Mouse (Mus musculus) common myeloid progenitor, adult 5-6 weeks (primary cell): ENCODE data around the gene Acsbg2. TPM values are rescaled to one million over a fixed set of nuclear protein-coding genes. Genes with fewer than 3 reads are reported as not detected.
A peak's percentile ranks its signal among the peaks of the same experiment; 100 is the strongest.

ENCODE experiments used
- ATAC-seq: replicated peaks from 2 replicates; pipeline ENCODE4 v1.8.0; 2016; ENCODE audit warnings: low read depth, mild to moderate bottlenecking, moderate TSS enrichment, inconsistent platforms; ENCODE audit not compliant: poor library complexity, severe bottlenecking
- total RNA-seq: library from RNA; stranded (forward); fragments of 200-1000, 187-1606 nt; gene quantifications from 2 replicates; pipeline ENCODE4 v1.2.3, GENCODE M21; 2017

Acsbg2 gene
- total RNA-seq, 1 experiment from 2014 or later: not detected

- no peak for ATAC-seq
These were observed 847 bp upstream of the Acsbg2 start, which contains the start of gene 1700061G19Rik for GRCm38 (mm10) chr17:56874936-56875651. Gene 1700061G19Rik, plus strand, starts transcription at chr17:56875477.

GRCm38 (mm10) chr17:56872512-56872911, 1.7 kb downstream of the Acsbg2 start:
- no peak for ATAC-seq

- no peak for ATAC-seq
These were observed 2.5 kb downstream of the Acsbg2 start for GRCm38 (mm10) chr17:56871767-56872166.

GRCm38 (mm10) chr17:56870287-56870953, 3.8 kb downstream of the Acsbg2 start:
- ATAC-seq: no peak

GRCm38 (mm10) chr17:56869481-56869977, 4.7 kb downstream of the Acsbg2 start:
- no peak for ATAC-seq

GRCm38 (mm10) chr17:56866071-56866470, 8.2 kb downstream of the Acsbg2 start:
- ATAC-seq: no peak

GRCm38 (mm10) chr17:56861197-56861596, 13.1 kb downstream of the Acsbg2 start:
- peak; percentile 85 for ATAC-seq

GRCm38 (mm10) chr17:56858922-56859321, 15.3 kb downstream of the Acsbg2 start:
- peak; percentile 64 for ATAC-seq

GRCm38 (mm10) chr17:56858216-56858615, 16.0 kb downstream of the Acsbg2 start:
- ATAC-seq: peak; percentile 27; the same call in 1 of the 2 replicates

GRCm38 (mm10) chr17:56855421-56855820, 18.8 kb downstream of the Acsbg2 start:
- ATAC-seq: peak; percentile 30; the same call in 1 of the 2 replicates

- ATAC-seq: no peak
These were observed 23.1 kb downstream of the Acsbg2 start for GRCm38 (mm10) chr17:56851167-56851566.

- ATAC-seq: no peak
These were observed 24.5 kb downstream of the Acsbg2 start for GRCm38 (mm10) chr17:56849710-56850109.

- ATAC-seq: no peak
These were observed 25.5 kb downstream of the Acsbg2 start for GRCm38 (mm10) chr17:56848785-56849184.

GRCm38 (mm10) chr17:56843678-56844077, 30.6 kb downstream of the Acsbg2 start:
- peak; percentile 38; the same call in 1 of the 2 replicates for ATAC-seq

GRCm38 (mm10) chr17:56842173-56842572, 32.1 kb downstream of the Acsbg2 start:
- ATAC-seq: peak; percentile 42; the same call in 1 of the 2 replicates

- no peak for ATAC-seq
These were observed 33.7 kb downstream of the Acsbg2 start for GRCm38 (mm10) chr17:56840524-56840923.

- ATAC-seq: no peak
These were observed 37.9 kb downstream of the Acsbg2 start for GRCm38 (mm10) chr17:56836336-56836735.

- no peak for ATAC-seq
These were observed 40.9 kb downstream of the Acsbg2 start for GRCm38 (mm10) chr17:56833381-56833780.

GRCm38 (mm10) chr17:56832918-56833317, 41.3 kb downstream of the Acsbg2 start:
- no peak for ATAC-seq

GRCm38 (mm10) chr17:56831111-56831816, 43.0 kb downstream of the Acsbg2 start:
- peak; percentile 90 for ATAC-seq
